Mouse (Mus musculus): ENCODE data around the gene Capn7. TPM values are rescaled to one million over a fixed set of nuclear protein-coding genes. Genes with fewer than 3 reads are reported as not detected.
A peak's percentile ranks its signal among the peaks of the same experiment; 100 is the strongest.

Capn7 gene
- polyA plus RNA-seq, 1 experiment from 2014 or later = 37.0 TPM

- H3K9ac ChIP-seq (ENCODE audit: low read length) = peak within 1 kb of the TSS; percentile 33
- whole genome bisulfite sequencing = 30% methylated on average over 28 of the region's 28 CpGs
Measured at GRCm38 (mm10) chr14:31323849-31324792, 12.3 kb upstream of the Capn7 start, which contains the start of gene Dnah1. Dnah1 (minus strand) TSS chr14:31323896.

GRCm38 (mm10) chr14:31324851-31325250, 11.6 kb upstream of the Capn7 start:
- Histone ChIP-seq H3K27me3 (replicated peaks; ENCODE audit: control insufficient read depth, insufficient read depth, low read length) (no peaks in the 10 kb centered on the region), H3K9ac (ENCODE audit: low read length) (no peak overlapping the region), H3K9me3 (ENCODE audit: control insufficient read depth, low read length) (no peaks in the 10 kb centered on the region), H3K36me3 (ENCODE audit: control insufficient read depth, insufficient read depth, low read length) (no peaks in the 10 kb centered on the region), H3K27ac (ENCODE audit: low read depth) (no peak overlapping the region), H3K4me1 (replicated peaks; ENCODE audit: control insufficient read depth, insufficient read depth, low read length) (no peaks in the 10 kb centered on the region), H3K4me2 (ENCODE audit: low read length) (no peak overlapping the region), H3K4me3 (ENCODE audit: low read depth, low read length) (no peak overlapping the region)
- WGBS = 61% methylated on average over 10 of the region's 10 CpGs
- no peak for ATAC-seq (replicated peaks; ENCODE audit: low FRiP score, low TSS enrichment, low read depth)
- no peak for DNase-seq (ENCODE audit: low spot score)

More at GRCm38 (mm10) chr14:31323849-31324792, 12.3 kb upstream of the Capn7 start, which contains the start of gene Dnah1:
- H3K9me3 ChIP-seq (ENCODE audit: control insufficient read depth, low read length) = no peaks in the 10 kb centered on the region
- no peaks in the 10 kb centered on the region for H3K4me1 ChIP-seq (replicated peaks; ENCODE audit: control insufficient read depth, insufficient read depth, low read length)
- ATAC-seq (replicated peaks; ENCODE audit: low FRiP score, low TSS enrichment, low read depth) (peak; percentile 61; the same call in 1 of the 2 replicates), DNase-seq (ENCODE audit: low spot score) (peak; percentile 67)
- H3K4me2 ChIP-seq (ENCODE audit: low read length) = peak within 1 kb of the TSS; percentile 59
- H3K4me3 ChIP-seq (ENCODE audit: low read depth, low read length) = peak within 1 kb of the TSS; percentile 32
- H3K36me3 ChIP-seq (ENCODE audit: control insufficient read depth, insufficient read depth, low read length) = no peaks in the 10 kb centered on the region
- no peaks in the 10 kb centered on the region for H3K27me3 ChIP-seq (replicated peaks; ENCODE audit: control insufficient read depth, insufficient read depth, low read length)
- H3K27ac ChIP-seq (ENCODE audit: low read depth) = no peak within 1 kb of the TSS

GRCm38 (mm10) chr14:31325551-31325950, 10.9 kb upstream of the Capn7 start:
- Histone ChIP-seq H3K4me2 (ENCODE audit: low read length) (no peak overlapping the region), H3K9me3 (ENCODE audit: control insufficient read depth, low read length) (no peaks in the 10 kb centered on the region), H3K4me3 (ENCODE audit: low read depth, low read length) (no peak overlapping the region), H3K9ac (ENCODE audit: low read length) (no peak overlapping the region), H3K36me3 (ENCODE audit: control insufficient read depth, insufficient read depth, low read length) (no peaks in the 10 kb centered on the region), H3K4me1 (replicated peaks; ENCODE audit: control insufficient read depth, insufficient read depth, low read length) (no peaks in the 10 kb centered on the region), H3K27ac (ENCODE audit: low read depth) (no peak overlapping the region), H3K27me3 (replicated peaks; ENCODE audit: control insufficient read depth, insufficient read depth, low read length) (no peaks in the 10 kb centered on the region)
- DNase-seq (ENCODE audit: low spot score) = peak; percentile 28
- 52% methylated on average over 5 of the region's 5 CpGs for WGBS
- no peak for ATAC-seq (replicated peaks; ENCODE audit: low FRiP score, low TSS enrichment, low read depth)

- H3K27ac ChIP-seq (ENCODE audit: low read depth) = no peak overlapping the region
- H3K27me3 ChIP-seq (replicated peaks; ENCODE audit: control insufficient read depth, insufficient read depth, low read length) = no peaks in the 10 kb centered on the region
- DNase-seq (ENCODE audit: low spot score) (peak; percentile 7), ATAC-seq (replicated peaks; ENCODE audit: low FRiP score, low TSS enrichment, low read depth) (no peak)
- no peak overlapping the region for H3K4me3 ChIP-seq (ENCODE audit: low read depth, low read length)
- H3K4me2 ChIP-seq (ENCODE audit: low read length) = no peak overlapping the region
- no peaks in the 10 kb centered on the region for H3K36me3 ChIP-seq (ENCODE audit: control insufficient read depth, insufficient read depth, low read length)
- no peaks in the 10 kb centered on the region for H3K4me1 ChIP-seq (replicated peaks; ENCODE audit: control insufficient read depth, insufficient read depth, low read length)
- WGBS = 74% methylated on average over 7 of the region's 7 CpGs
- H3K9me3 ChIP-seq (ENCODE audit: control insufficient read depth, low read length) = no peaks in the 10 kb centered on the region
- no peak overlapping the region for H3K9ac ChIP-seq (ENCODE audit: low read length)
Measured at GRCm38 (mm10) chr14:31326770-31327169, 9.7 kb upstream of the Capn7 start.

GRCm38 (mm10) chr14:31327196-31327595, 9.2 kb upstream of the Capn7 start:
- no peaks in the 10 kb centered on the region for H3K36me3 ChIP-seq (ENCODE audit: control insufficient read depth, insufficient read depth, low read length)
- H3K27ac ChIP-seq (ENCODE audit: low read depth) = no peak overlapping the region
- 90% methylated on average over 1 of the region's 1 CpGs for WGBS
- ATAC-seq (replicated peaks; ENCODE audit: low FRiP score, low TSS enrichment, low read depth) (no peak), DNase-seq (ENCODE audit: low spot score) (peak; percentile 44)
- no peaks in the 10 kb centered on the region for H3K9me3 ChIP-seq (ENCODE audit: control insufficient read depth, low read length)
- H3K9ac ChIP-seq (ENCODE audit: low read length) = no peak overlapping the region
- no peak overlapping the region for H3K4me2 ChIP-seq (ENCODE audit: low read length)
- H3K4me1 ChIP-seq (replicated peaks; ENCODE audit: control insufficient read depth, insufficient read depth, low read length) = no peaks in the 10 kb centered on the region
- H3K27me3 ChIP-seq (replicated peaks; ENCODE audit: control insufficient read depth, insufficient read depth, low read length) = no peaks in the 10 kb centered on the region
- H3K4me3 ChIP-seq (ENCODE audit: low read depth, low read length) = no peak overlapping the region

GRCm38 (mm10) chr14:31327681-31328080, 8.8 kb upstream of the Capn7 start:
- no peaks in the 10 kb centered on the region for H3K4me1 ChIP-seq (replicated peaks; ENCODE audit: control insufficient read depth, insufficient read depth, low read length)
- H3K36me3 ChIP-seq (ENCODE audit: control insufficient read depth, insufficient read depth, low read length) = no peaks in the 10 kb centered on the region
- peak; percentile 23 for DNase-seq (ENCODE audit: low spot score)
- no peak overlapping the region for H3K4me3 ChIP-seq (ENCODE audit: low read depth, low read length)
- no peaks in the 10 kb centered on the region for H3K27me3 ChIP-seq (replicated peaks; ENCODE audit: control insufficient read depth, insufficient read depth, low read length)
- no peak overlapping the region for H3K4me2 ChIP-seq (ENCODE audit: low read length)
- no peak overlapping the region for H3K9ac ChIP-seq (ENCODE audit: low read length)
- H3K27ac ChIP-seq (ENCODE audit: low read depth) = no peak overlapping the region
- no peak for ATAC-seq (replicated peaks; ENCODE audit: low FRiP score, low TSS enrichment, low read depth)
- 71% methylated on average over 4 of the region's 4 CpGs for WGBS
- no peaks in the 10 kb centered on the region for H3K9me3 ChIP-seq (ENCODE audit: control insufficient read depth, low read length)

- H3K4me3 ChIP-seq (ENCODE audit: low read depth, low read length) = no peak overlapping the region
- H3K4me2 ChIP-seq (ENCODE audit: low read length) = no peak overlapping the region
- H3K36me3 ChIP-seq (ENCODE audit: control insufficient read depth, insufficient read depth, low read length) = no peaks in the 10 kb centered on the region
- no peak for ATAC-seq (replicated peaks; ENCODE audit: low FRiP score, low TSS enrichment, low read depth)
- no peak overlapping the region for H3K27ac ChIP-seq (ENCODE audit: low read depth)
- no peaks in the 10 kb centered on the region for H3K4me1 ChIP-seq (replicated peaks; ENCODE audit: control insufficient read depth, insufficient read depth, low read length)
- H3K9ac ChIP-seq (ENCODE audit: low read length) = no peak overlapping the region
- H3K27me3 ChIP-seq (replicated peaks; ENCODE audit: control insufficient read depth, insufficient read depth, low read length) = no peaks in the 10 kb centered on the region
- H3K9me3 ChIP-seq (ENCODE audit: control insufficient read depth, low read length) = no peaks in the 10 kb centered on the region
- WGBS = 68% methylated on average over 2 of the region's 2 CpGs
- no peak for DNase-seq (ENCODE audit: low spot score)
Measured at GRCm38 (mm10) chr14:31329741-31330140, 6.7 kb upstream of the Capn7 start.

- Histone ChIP-seq H3K4me3 (ENCODE audit: low read depth, low read length) (no peak overlapping the region), H3K36me3 (ENCODE audit: control insufficient read depth, insufficient read depth, low read length) (no peaks in the 10 kb centered on the region), H3K4me1 (replicated peaks; ENCODE audit: control insufficient read depth, insufficient read depth, low read length) (no peaks in the 10 kb centered on the region), H3K27me3 (replicated peaks; ENCODE audit: control insufficient read depth, insufficient read depth, low read length) (no peaks in the 10 kb centered on the region), H3K9me3 (ENCODE audit: control insufficient read depth, low read length) (no peaks in the 10 kb centered on the region), H3K4me2 (ENCODE audit: low read length) (no peak overlapping the region), H3K9ac (ENCODE audit: low read length) (no peak overlapping the region), H3K27ac (ENCODE audit: low read depth) (no peak overlapping the region)
- DNase-seq (ENCODE audit: low spot score) (no peak), ATAC-seq (replicated peaks; ENCODE audit: low FRiP score, low TSS enrichment, low read depth) (no peak)
- 68% methylated on average over 4 of the region's 4 CpGs for WGBS
Measured at GRCm38 (mm10) chr14:31330957-31331356, 5.5 kb upstream of the Capn7 start.

Data from intestine, embryonic 14.5 days (tissue).